Mouse (Mus musculus) lung, embryonic 14.5 days (tissue): ENCODE data around the gene Tesk2. TPM values are rescaled to one million over a fixed set of nuclear protein-coding genes. Genes with fewer than 3 reads are reported as not detected.

Source experiments
- ATAC-seq: fragments of 200-750 bp; cut with Nextera tagmentation; 2 replicates; pipeline ENCODE4 v1.8.0; 2017; ENCODE audit warnings: mild to moderate bottlenecking, moderate TSS enrichment, moderate library complexity; ENCODE audit not compliant: insufficient read depth
- DNase-seq: peaks from one replicate; pipeline ENCODE4 v3.0.0-alpha.2; 2015
- H3K27ac ChIP-seq: fragments of 300-500 bp; sonication (generic); 2 replicates; pipeline ENCODE4 v1.5.1; 2014; ENCODE audit warnings: low read depth, mild to moderate bottlenecking, moderate library complexity
- H3K27me3 ChIP-seq: fragments of 300-500 bp; sonication (generic); 2 replicates; pipeline ENCODE4 v1.6.1; 2014; ENCODE audit warnings: low read length, control low read depth; ENCODE audit not compliant: insufficient read depth
- H3K36me3 ChIP-seq: fragments of 300-500 bp; sonication (generic); 2 replicates; pipeline ENCODE4 v1.6.1; 2014; ENCODE audit warnings: control low read depth; ENCODE audit not compliant: insufficient read depth
- H3K4me1 ChIP-seq: fragments of 300-500 bp; sonication (generic); 2 replicates; pipeline ENCODE4 v1.6.1; 2014; ENCODE audit warnings: antibody characterized with exemption, control low read depth; ENCODE audit not compliant: insufficient read depth
- H3K4me2 ChIP-seq: fragments of 300-500 bp; sonication (generic); 2 replicates; pipeline ENCODE4 v1.6.1; 2014; ENCODE audit warnings: mild to moderate bottlenecking
- H3K4me3 ChIP-seq: fragments of 300-500 bp; sonication (generic); 2 replicates; pipeline ENCODE4 v1.5.1; 2014; ENCODE audit warnings: low read depth, low read length
- H3K9ac ChIP-seq: fragments of 300-500 bp; sonication (generic); 2 replicates; pipeline ENCODE4 v1.6.1; 2014
- H3K9me3 ChIP-seq: fragments of 300-500 bp; sonication (generic); 2 replicates; pipeline ENCODE4 v1.6.1; 2016; ENCODE audit warnings: low read depth, low read length, control low read depth
- CTCF ChIP-seq: IDR thresholded peaks from 2 replicates; pipeline ENCODE4 v1.5.1; 2016; ENCODE audit warnings: antibody characterized with exemption, low read depth
- WGBS: fragments of 180-500 bp; shearing (Covaris S2); extraction: QIAGEN DNeasy Blood & Tissue Kit; methylation state at CpG from one replicate; pipeline ENCODE4 v1.1.7; 2014; 5-methylcytosine and 5-hydroxymethylcytosine counted together
- polyA plus RNA-seq: library from polyadenylated mRNA; unstranded; fragments of >200 nt; fragmentation: Nextera tagmentation; extraction: Ambion mirVana; gene quantifications from 2 replicates; pipeline ENCODE4 v1.2.1, GENCODE M21; 2014

The Tesk2 gene
- polyA plus RNA-seq, 1 experiment from 2014 or later, result 6.6 TPM

DNA sequence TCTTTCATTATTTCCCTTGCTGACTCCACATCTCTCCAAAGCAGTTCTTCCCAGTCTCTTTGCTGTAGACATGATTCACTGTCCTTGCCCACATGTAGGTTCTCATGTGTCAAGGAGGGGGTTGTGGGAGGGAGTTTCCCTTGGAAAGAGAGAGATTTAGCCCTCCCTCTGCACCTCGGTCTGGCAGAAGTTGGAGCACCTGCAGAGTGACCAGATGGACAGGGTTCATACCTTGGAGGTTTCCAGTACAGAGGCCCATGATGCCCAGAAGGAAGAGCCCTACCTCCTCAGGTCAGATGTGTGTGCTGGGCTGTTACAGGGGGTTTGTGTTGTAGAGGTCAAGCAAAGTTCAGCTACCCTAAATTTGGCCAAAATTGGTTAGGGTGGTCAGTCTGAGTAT lies 8.2 kb upstream of the Tesk2 start:
- H3K4me3 ChIP-seq, result no peak overlapping the region
- no peaks in the 10 kb centered on the region for H3K27me3 ChIP-seq
- H3K9ac ChIP-seq, result no peak overlapping the region
- peaks cover 15% of the 10 kb centered on the region; the same call in 1 of the 2 replicates for H3K36me3 ChIP-seq
- no peak for ATAC-seq
- TF ChIP-seq CTCF, result no peak
- no peak overlapping the region for H3K27ac ChIP-seq
- no peaks in the 10 kb centered on the region for H3K9me3 ChIP-seq
- no peak for DNase-seq
- 66% methylated on average over 1 of the region's 1 CpGs for WGBS
- no peak overlapping the region for H3K4me2 ChIP-seq
- H3K4me1 ChIP-seq, result no peaks in the 10 kb centered on the region

DNA sequence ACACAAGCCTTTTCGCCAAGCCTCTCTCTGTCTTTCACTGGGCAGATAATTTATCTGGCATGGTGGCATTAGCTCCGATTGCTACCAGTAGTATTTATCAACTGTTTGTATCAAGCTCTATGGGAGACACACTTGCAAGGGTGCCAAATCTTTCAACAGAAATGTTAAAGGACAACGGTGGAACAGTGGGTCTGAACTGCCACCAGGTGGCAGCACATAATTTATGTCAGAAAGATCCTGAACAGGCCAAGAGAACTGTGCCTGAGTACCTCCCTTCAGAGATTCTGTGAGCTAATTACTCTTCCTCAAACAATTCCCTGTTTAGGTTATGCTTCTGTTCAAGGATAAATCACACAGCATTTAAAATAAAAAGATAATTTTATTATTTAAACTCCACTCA lies 1.4 kb upstream of the Tesk2 start:
- Histone ChIP-seq H3K36me3 (peaks cover 11% of the 10 kb centered on the region; the same call in 1 of the 2 replicates), H3K27me3 (no peaks in the 10 kb centered on the region), H3K9me3 (no peaks in the 10 kb centered on the region), H3K4me3 (no peak overlapping the region), H3K27ac (no peak overlapping the region), H3K4me1 (no peaks in the 10 kb centered on the region), H3K9ac (no peak overlapping the region), H3K4me2 (no peak overlapping the region)
- no peak for ATAC-seq
- TF ChIP-seq CTCF, result peak; percentile 77
- WGBS, result 15% methylated on average over 3 of the region's 3 CpGs
- peak; percentile 93 for DNase-seq

DNA sequence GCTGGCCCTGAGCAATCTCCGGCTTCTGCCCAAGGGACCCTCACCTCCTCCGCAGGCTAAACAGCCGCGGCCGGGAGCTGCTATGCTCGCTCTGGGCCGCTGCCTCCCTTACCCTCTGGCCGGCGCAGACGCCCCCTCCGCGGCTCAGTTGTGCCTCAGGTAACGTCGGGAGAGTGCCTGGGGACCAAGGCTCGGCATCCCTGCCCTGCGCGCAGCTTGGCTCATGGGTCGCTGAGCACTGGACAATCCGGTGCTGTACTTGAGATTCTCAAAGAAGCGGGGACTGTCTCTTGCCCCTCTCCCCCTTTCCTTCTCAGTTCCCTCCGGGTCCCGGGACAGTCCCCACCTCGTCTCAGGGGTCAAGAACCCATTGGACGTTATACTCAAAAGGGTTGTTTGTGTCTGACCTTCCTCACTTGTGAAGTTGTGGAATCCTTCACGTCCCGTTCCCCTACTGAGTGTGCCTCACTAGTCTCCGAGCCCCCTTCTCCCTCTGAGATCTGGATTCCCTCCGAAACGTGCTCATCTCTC lies 415 bp downstream of the Tesk2 start:
- Histone ChIP-seq H3K36me3 (no peaks in the 10 kb centered on the region), H3K9ac (peak overlapping the region; percentile 75), H3K4me3 (peak overlapping the region; percentile 78), H3K4me2 (peak overlapping the region; percentile 81), H3K4me1 (no peaks in the 10 kb centered on the region), H3K27me3 (no peaks in the 10 kb centered on the region), H3K27ac (peak overlapping the region; percentile 68), H3K9me3 (no peaks in the 10 kb centered on the region)
- no peak for TF ChIP-seq CTCF
- under 1% methylated on average over 29 of the region's 29 CpGs for WGBS
- no peak for DNase-seq
- no peak for ATAC-seq

DNA sequence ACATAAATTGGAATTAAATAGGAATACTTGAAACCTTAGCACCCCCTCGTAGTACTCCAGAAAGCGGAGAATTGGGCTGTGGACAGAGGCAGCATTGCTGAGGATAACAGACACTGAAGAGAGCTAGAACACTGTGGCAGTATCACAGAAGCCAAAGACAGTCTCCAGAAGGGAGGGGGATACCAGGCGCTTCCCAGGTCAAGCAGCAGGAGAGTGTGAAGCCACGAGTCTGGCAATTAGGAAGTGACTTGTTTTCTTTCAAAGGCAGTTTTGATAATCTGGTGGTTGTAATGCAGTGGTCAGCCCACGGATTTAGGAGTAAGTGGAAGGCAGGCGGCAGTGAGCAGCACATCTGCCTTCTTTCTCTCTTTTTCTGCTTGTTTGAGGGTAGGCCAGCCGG lies 1.5 kb downstream of the Tesk2 start:
- ATAC-seq (no peak), DNase-seq (no peak)
- H3K4me3 ChIP-seq, result no peak overlapping the region; the same call in 1 of the 2 replicates
- TF ChIP-seq CTCF, result no peak
- 42% methylated on average over 7 of the region's 7 CpGs for WGBS
- no peak overlapping the region for H3K27ac ChIP-seq
- no peak overlapping the region for H3K9ac ChIP-seq
- peak overlapping the region; percentile 81 for H3K4me2 ChIP-seq
- H3K9me3 ChIP-seq, result no peaks in the 10 kb centered on the region
- H3K4me1 ChIP-seq, result no peaks in the 10 kb centered on the region
- H3K36me3 ChIP-seq, result no peaks in the 10 kb centered on the region
- no peaks in the 10 kb centered on the region for H3K27me3 ChIP-seq

DNA sequence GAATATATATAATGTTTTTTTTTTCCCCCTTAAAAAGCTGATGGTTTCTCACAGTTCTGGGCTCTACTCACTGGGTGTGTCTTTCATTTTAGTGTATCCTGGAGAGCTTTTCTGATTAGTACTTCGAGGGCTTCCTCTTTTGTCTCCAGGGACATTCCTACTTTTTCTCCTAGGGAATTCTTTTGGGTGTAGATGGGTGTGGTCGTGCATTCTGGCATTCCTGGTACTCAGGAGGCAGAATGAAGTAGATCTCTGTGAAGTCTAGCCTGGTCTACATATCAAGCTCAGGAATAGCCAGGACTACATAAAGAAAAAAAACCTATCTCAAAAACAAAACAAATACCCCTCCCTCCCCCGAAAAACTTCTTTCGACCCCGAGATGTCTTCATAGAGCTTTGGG lies 4.7 kb downstream of the Tesk2 start:
- H3K27me3 ChIP-seq, result no peaks in the 10 kb centered on the region
- no peak overlapping the region for H3K27ac ChIP-seq
- H3K4me3 ChIP-seq, result no peak overlapping the region
- WGBS, result 75% methylated on average over 5 of the region's 5 CpGs
- ATAC-seq (no peak), DNase-seq (no peak)
- H3K9me3 ChIP-seq, result no peaks in the 10 kb centered on the region
- no peaks in the 10 kb centered on the region for H3K4me1 ChIP-seq
- H3K4me2 ChIP-seq, result no peak overlapping the region
- no peak for TF ChIP-seq CTCF
- no peaks in the 10 kb centered on the region for H3K36me3 ChIP-seq
- no peak overlapping the region for H3K9ac ChIP-seq

DNA sequence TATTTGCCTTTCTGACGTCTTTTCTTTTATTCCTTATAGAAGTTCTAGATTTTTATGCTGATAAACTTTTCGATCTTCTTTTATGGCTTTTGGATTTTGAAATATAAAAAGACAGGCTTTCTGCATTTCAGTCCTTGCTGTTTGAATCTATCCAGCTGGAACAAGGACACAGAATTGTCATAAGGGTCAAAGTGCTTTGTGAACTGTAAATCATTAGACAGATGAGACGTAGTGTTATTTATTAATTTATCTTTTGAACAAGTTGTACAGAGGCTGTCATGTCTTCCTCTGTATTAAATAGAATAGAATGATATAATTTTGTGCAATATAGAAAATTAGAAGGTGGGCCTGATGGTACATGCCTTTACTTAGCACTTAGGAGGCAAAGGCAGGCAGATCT lies 6.7 kb downstream of the Tesk2 start:
- ATAC-seq, result no peak
- Histone ChIP-seq H3K4me2 (no peak overlapping the region), H3K4me1 (no peaks in the 10 kb centered on the region), H3K9me3 (no peaks in the 10 kb centered on the region), H3K27me3 (no peaks in the 10 kb centered on the region), H3K4me3 (no peak overlapping the region), H3K9ac (no peak overlapping the region), H3K36me3 (no peaks in the 10 kb centered on the region), H3K27ac (no peak overlapping the region)
- no peak for TF ChIP-seq CTCF
- 65% methylated on average over 3 of the region's 3 CpGs for WGBS
- no peak for DNase-seq

DNA sequence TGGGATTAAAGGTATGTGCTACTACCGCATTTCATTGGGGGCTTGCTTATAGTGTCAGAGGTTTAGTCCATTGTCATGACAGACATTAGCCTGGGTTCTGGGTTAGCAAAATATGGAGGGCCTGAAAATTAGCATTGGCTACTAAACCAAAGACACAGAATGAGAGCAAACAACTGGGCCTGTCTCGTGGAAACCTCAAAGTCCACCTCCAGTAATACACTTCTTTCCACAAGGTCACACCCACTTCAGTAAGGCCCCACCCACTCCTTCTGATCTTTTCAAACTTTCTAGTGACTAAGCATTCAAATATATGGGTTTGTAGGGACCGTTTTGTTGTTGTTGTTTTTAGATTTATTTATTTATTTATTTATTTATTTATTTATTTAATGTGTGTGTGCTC lies 8.8 kb downstream of the Tesk2 start:
- DNase-seq, result no peak
- WGBS, result 79% methylated on average over 3 of the region's 3 CpGs
- Histone ChIP-seq H3K4me1 (no peaks in the 10 kb centered on the region), H3K27me3 (no peaks in the 10 kb centered on the region), H3K4me2 (no peak overlapping the region), H3K27ac (no peak overlapping the region), H3K4me3 (no peak overlapping the region), H3K9me3 (no peaks in the 10 kb centered on the region), H3K9ac (no peak overlapping the region), H3K36me3 (no peaks in the 10 kb centered on the region)
- no peak for TF ChIP-seq CTCF
- ATAC-seq, result no peak

DNA sequence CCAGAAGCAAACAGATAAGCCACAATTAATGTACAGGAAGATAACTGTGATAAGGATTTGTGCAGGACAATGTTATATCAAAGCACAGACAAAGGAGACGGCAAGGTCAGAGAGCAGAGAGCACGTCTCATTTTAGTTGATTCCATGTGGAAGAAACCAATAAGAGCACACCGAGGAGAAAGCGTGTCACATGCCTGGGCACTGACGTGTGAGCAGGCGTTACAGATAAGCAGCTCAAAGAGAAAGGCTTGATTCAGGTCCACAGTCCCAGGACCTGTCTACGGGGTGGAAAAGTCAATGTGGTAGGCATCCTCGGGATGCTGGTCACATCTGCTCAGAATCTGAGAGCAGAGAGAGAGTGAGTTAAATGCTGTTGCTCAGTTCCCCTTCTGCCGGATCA lies 10.3 kb downstream of the Tesk2 start:
- 71% methylated on average over 9 of the region's 9 CpGs for WGBS
- H3K4me2 ChIP-seq, result no peak overlapping the region

More for the DNA sequence above, 10.3 kb downstream of the Tesk2 start:
- H3K9me3 ChIP-seq, result no peaks in the 10 kb centered on the region
- no peaks in the 10 kb centered on the region for H3K36me3 ChIP-seq
- H3K4me1 ChIP-seq, result no peaks in the 10 kb centered on the region
- H3K9ac ChIP-seq, result no peak overlapping the region
- no peak for DNase-seq
- no peak overlapping the region for H3K4me3 ChIP-seq
- TF ChIP-seq CTCF, result no peak
- H3K27me3 ChIP-seq, result no peaks in the 10 kb centered on the region
- no peak overlapping the region for H3K27ac ChIP-seq
- ATAC-seq, result no peak
